Mouse (Mus musculus) ES-E14 (cell line): ENCODE results near the gene Dpf2.

ENCODE experiments used
- CHD2 ChIP-seq: IDR thresholded peaks from 2 replicates; pipeline ENCODE4 v1.6.1; 2014; ENCODE audit warnings: mild to moderate bottlenecking, low read depth, low read length, inconsistent platforms
- HCFC1 ChIP-seq: IDR thresholded peaks from 2 replicates; pipeline ENCODE4 v1.6.1; 2012; ENCODE audit warnings: low read length, inconsistent platforms, borderline replicate concordance; ENCODE audit not compliant: insufficient read depth

DNA sequence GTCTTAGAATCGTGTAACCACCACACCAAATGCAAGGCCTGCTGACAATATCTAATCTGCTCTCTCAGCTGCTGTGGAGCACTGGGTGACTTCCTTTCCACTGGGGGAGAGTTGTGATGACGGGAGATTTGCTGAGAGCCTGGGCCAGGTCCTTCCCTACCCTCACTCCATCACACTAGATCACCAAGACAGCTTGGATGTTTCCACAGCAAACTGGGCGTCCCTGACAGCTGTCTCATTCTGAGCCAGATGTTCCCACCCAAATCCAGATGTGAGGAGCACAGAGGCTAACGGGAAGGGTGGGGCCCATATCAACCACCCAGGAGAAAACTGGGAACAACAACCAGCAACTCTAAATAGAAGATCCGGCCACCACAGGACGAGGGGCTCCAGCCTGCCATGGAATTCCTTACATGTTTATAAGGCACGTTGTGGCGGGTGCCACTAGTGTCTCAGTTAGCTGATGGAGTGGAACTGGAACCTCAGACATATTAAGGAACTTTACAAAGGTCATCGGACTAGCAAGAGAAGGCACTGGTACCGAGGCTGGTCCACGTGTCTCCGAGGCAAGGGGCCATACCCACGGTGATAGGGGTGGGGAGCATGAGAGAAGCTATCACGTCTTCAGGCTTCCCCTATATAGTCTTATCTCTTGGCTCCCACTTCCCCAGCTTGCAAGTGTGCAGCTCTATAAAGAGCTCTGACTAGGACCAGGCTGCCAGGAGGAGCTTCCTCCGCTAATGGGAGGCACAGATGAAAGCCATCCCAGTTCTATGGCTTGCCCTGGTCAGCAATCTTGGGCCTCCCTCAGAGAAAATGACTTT lies 9.5 kb upstream of the Dpf2 start:
- TF ChIP-seq HCFC1 (no peak), CHD2 (no peak)
